Mouse (Mus musculus): ENCODE results near the gene Nek7. TPM values are rescaled to one million over a fixed set of nuclear protein-coding genes. Genes with fewer than 3 reads are reported as not detected.

Gene Nek7
- total and polyA plus RNA-seq, 3 experiments: 29.1 to 75.1 (median 63.7) TPM

GRCm38 (mm10) chr1:138480694-138481093 is 139.2 kb downstream of the Nek7 start:
- Histone ChIP-seq H3K4me3 (replicated peaks in 1 of 3; ENCODE audit: low read depth in 2 of 3, low read length in 2 of 3, poor library complexity in 1 of 3) (no peak overlapping the region), H3K79me2 (replicated peaks; ENCODE audit: control insufficient read depth, extremely low read depth, insufficient read depth, poor library complexity, severe bottlenecking) (no peaks in the 10 kb centered on the region), H3K27ac (ENCODE audit: insufficient read depth, low read depth) (no peak overlapping the region), H3K9ac (ENCODE audit: insufficient read depth, low read depth) (no peak overlapping the region), H3K27me3 (replicated peaks) (no peaks in the 10 kb centered on the region), H3K4me2 (ENCODE audit: insufficient read depth, low read depth, poor library complexity, severe bottlenecking) (no peak overlapping the region), H3K36me3 (replicated peaks in 1 of 2; ENCODE audit: control insufficient read depth in 1 of 2, insufficient read depth in 1 of 2, low read length in 1 of 2) (peaks cover 9 to 20% of the 10 kb centered on the region in 2 experiments), H3K4me1 (ENCODE audit: control insufficient read depth in 1 of 2, insufficient read depth in 2 of 2) (no peaks in the 10 kb centered on the region), H3K9me3 (replicated peaks; ENCODE audit: low read length) (peaks cover 9% of the 10 kb centered on the region)
- dilution Hi-C loops (cut with MboI; ENCODE audit: extremely low pct_ligation_motif_present, extremely low pct_unique_long_range_greater_than_20kb, low sequenced_read_pairs) (no loop called here), in situ Hi-C loops (cut with MboI; ENCODE audit: low pct_ligation_motif_present, low pct_unique_long_range_greater_than_20kb, low sequenced_read_pairs) (no loop called here)
- no peak for TF ChIP-seq ZNF384 (IDR thresholded peaks at IDR 0.05; ENCODE audit: low read depth, low read length)
- TF ChIP-seq ZKSCAN1 (IDR thresholded peaks at IDR 0.05; ENCODE audit: borderline replicate concordance, low read depth, low read length): no peak
- TF ChIP-seq ELF1 (IDR thresholded peaks at IDR 0.05; ENCODE audit: low read depth, low read length): no peak
- TF ChIP-seq SIN3A (IDR thresholded peaks at IDR 0.05; ENCODE audit: low read length): no peak
- TF ChIP-seq ZC3H11A (IDR thresholded peaks at IDR 0.05; ENCODE audit: low read depth, low read length): no peak
- DNase-seq (ENCODE audit: extremely low read depth): no peak

- Histone ChIP-seq H3K9ac (ENCODE audit: insufficient read depth, low read depth) (no peak overlapping the region), H3K27me3 (replicated peaks) (no peaks in the 10 kb centered on the region), H3K4me2 (ENCODE audit: insufficient read depth, low read depth, poor library complexity, severe bottlenecking) (no peak overlapping the region), H3K79me2 (replicated peaks; ENCODE audit: control insufficient read depth, extremely low read depth, insufficient read depth, poor library complexity, severe bottlenecking) (no peaks in the 10 kb centered on the region), H3K27ac (ENCODE audit: insufficient read depth, low read depth) (no peak overlapping the region), H3K9me3 (replicated peaks; ENCODE audit: low read length) (peaks cover 3% of the 10 kb centered on the region), H3K4me3 (replicated peaks in 1 of 3; ENCODE audit: low read depth in 2 of 3, low read length in 2 of 3, poor library complexity in 1 of 3) (no peak overlapping the region), H3K4me1 (ENCODE audit: control insufficient read depth in 1 of 2, insufficient read depth in 2 of 2) (peaks cover 5 to 27% of the 10 kb centered on the region in 2 experiments; a peak in 3 of 4 replicates), H3K36me3 (replicated peaks in 1 of 2; ENCODE audit: control insufficient read depth in 1 of 2, insufficient read depth in 1 of 2, low read length in 1 of 2) (no peaks in the 10 kb centered on the region)
- dilution Hi-C loops (cut with MboI; ENCODE audit: extremely low pct_ligation_motif_present, extremely low pct_unique_long_range_greater_than_20kb, low sequenced_read_pairs): no loop called here
- no peak for DNase-seq (ENCODE audit: extremely low read depth)
- in situ Hi-C loops (cut with MboI; ENCODE audit: low pct_ligation_motif_present, low pct_unique_long_range_greater_than_20kb, low sequenced_read_pairs): no loop called here
- no peak for TF ChIP-seq E2F4 (IDR thresholded peaks at IDR 0.05; ENCODE audit: insufficient replicate concordance, low read depth, low read length)
- no peak for TF ChIP-seq USF2 (conservative IDR thresholded peaks at IDR 0.05; ENCODE audit: low read depth, low read length)
- TF ChIP-seq USF1 (IDR thresholded peaks at IDR 0.05; ENCODE audit: low read depth, low read length): no peak
- no peak for TF ChIP-seq POLR2A (IDR thresholded peaks at IDR 0.05; ENCODE audit: low read depth, low read length)
- no peak for TF ChIP-seq JUND (conservative IDR thresholded peaks at IDR 0.05; ENCODE audit: low read depth, low read length)
- no peak for TF ChIP-seq BHLHE40 (IDR thresholded peaks at IDR 0.05; ENCODE audit: low read depth, low read length)
- no peak for TF ChIP-seq MYC (IDR thresholded peaks at IDR 0.05; ENCODE audit: low read depth, low read length)
- no peak for TF ChIP-seq RCOR1 (conservative IDR thresholded peaks at IDR 0.05; ENCODE audit: low read depth, low read length)
- TF ChIP-seq CHD2 (IDR thresholded peaks at IDR 0.05; ENCODE audit: low read length): no peak
Observed at GRCm38 (mm10) chr1:138465352-138465751, 154.6 kb downstream of the Nek7 start.

DNA sequence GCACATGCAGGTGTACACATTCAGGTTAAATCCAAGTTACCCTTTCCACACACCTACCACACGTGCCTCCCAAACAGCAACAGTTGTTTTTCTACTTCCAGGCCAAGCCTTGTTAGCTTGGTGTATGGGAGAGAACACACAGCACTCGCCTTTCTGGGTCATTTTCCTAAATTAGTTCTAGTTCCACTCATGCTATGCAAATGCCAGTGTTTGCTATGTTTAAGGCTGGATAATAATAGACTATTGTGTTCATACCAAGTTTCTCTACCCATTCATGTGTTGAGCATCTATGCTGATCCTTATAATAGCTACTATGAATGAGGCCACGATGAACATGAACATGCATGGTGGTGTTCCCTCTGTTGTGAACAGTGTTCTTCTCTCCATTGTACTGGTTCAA is 158.5 kb downstream of the Nek7 start:
- TF ChIP-seq MAX (IDR thresholded peaks at IDR 0.05; ENCODE audit: low read length) (no peak), BHLHE40 (IDR thresholded peaks at IDR 0.05; ENCODE audit: low read depth, low read length) (peak; percentile 43; the same call in 1 of the 2 replicates), MEF2A (IDR thresholded peaks at IDR 0.05; ENCODE audit: borderline replicate concordance, low read depth, low read length) (0 out of 2 replicates have a peak, but pooled peaks have one; percentile 35), ZNF384 (IDR thresholded peaks at IDR 0.05; ENCODE audit: low read depth, low read length) (no peak), MYC (IDR thresholded peaks at IDR 0.05; ENCODE audit: low read depth, low read length) (no peak)
- in situ Hi-C loops (cut with MboI; ENCODE audit: low pct_ligation_motif_present, low pct_unique_long_range_greater_than_20kb, low sequenced_read_pairs) (no loop called here), dilution Hi-C loops (cut with MboI; ENCODE audit: extremely low pct_ligation_motif_present, extremely low pct_unique_long_range_greater_than_20kb, low sequenced_read_pairs) (no loop called here)
- H3K4me1 ChIP-seq (ENCODE audit: control insufficient read depth in 1 of 2, insufficient read depth in 2 of 2): peaks cover 5 to 48% of the 10 kb centered on the region in 2 experiments; a peak in 3 of 4 replicates
- H3K9me3 ChIP-seq (replicated peaks; ENCODE audit: low read length): peaks cover 3% of the 10 kb centered on the region
- no peak overlapping the region for H3K27ac ChIP-seq (ENCODE audit: insufficient read depth, low read depth)
- no peak overlapping the region for H3K9ac ChIP-seq (ENCODE audit: insufficient read depth, low read depth)
- no peaks in the 10 kb centered on the region for H3K36me3 ChIP-seq (replicated peaks in 1 of 2; ENCODE audit: control insufficient read depth in 1 of 2, insufficient read depth in 1 of 2, low read length in 1 of 2)
- H3K27me3 ChIP-seq (replicated peaks): no peaks in the 10 kb centered on the region
- no peaks in the 10 kb centered on the region for H3K79me2 ChIP-seq (replicated peaks; ENCODE audit: control insufficient read depth, extremely low read depth, insufficient read depth, poor library complexity, severe bottlenecking)
- H3K4me3 ChIP-seq (replicated peaks in 1 of 3; ENCODE audit: low read depth in 2 of 3, low read length in 2 of 3, poor library complexity in 1 of 3): no peak overlapping the region
- peak; percentile 27 for DNase-seq (ENCODE audit: extremely low read depth)
- no peak overlapping the region for H3K4me2 ChIP-seq (ENCODE audit: insufficient read depth, low read depth, poor library complexity, severe bottlenecking)

Measured in CH12.LX (cell line).